Mouse (Mus musculus): ENCODE measurements around the gene Vwa8.
"Not testable (repeated sequence)": the region's sequence is repeated elsewhere in the genome, so short reads cannot be mapped to it uniquely, and the experiment has no call there.

DNA sequence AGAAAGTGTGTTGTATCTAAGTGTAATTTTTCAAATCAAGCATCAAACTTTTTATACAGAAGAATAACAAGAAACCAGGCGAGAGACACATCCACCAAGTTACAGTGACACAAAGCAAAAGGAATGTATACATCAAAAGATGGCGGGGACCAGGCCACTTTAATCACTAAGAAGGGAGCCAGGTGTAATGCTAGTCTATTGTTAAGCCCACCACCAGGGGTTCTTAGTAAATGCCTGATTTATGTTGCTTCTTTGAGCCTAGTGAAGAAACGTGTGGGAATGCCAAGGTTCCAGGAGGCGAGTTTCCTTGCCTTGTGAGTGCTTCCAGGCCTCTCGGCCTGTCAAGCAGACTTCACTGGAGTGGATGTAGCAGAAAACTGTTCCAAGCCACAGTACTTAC lies 168.9 kb downstream of the Vwa8 start:
- TF ChIP-seq CTCF (IDR thresholded peaks at IDR 0.05; ENCODE audit: borderline replicate concordance, extremely low read depth, insufficient read depth, insufficient read length); POLR2A (IDR thresholded peaks at IDR 0.05; ENCODE audit: borderline replicate concordance, extremely low read depth, insufficient read depth, insufficient read length, poor library complexity, severe bottlenecking): not testable (repeated sequence)

Data from brain, embryonic 14.5 days (tissue).